Mouse (Mus musculus) macrophage (primary cell): ENCODE results near the gene Etnk2. TPM values are rescaled to one million over a fixed set of nuclear protein-coding genes. Genes with fewer than 3 reads are reported as not detected.

Experiments used
- H3K27ac ChIP-seq: fragments of 350-480 bp; formaldehyde crosslinking; 2 replicates; pipeline ENCODE4 v1.9.0; 2021
- H3K36me3 ChIP-seq: fragments of 350-480 bp; formaldehyde crosslinking; 2 replicates; pipeline ENCODE4 v1.9.0; 2021; ENCODE audit errors: inconsistent target
- H3K4me3 ChIP-seq: fragments of 350-480 bp; formaldehyde crosslinking; 2 replicates; pipeline ENCODE4 v1.9.0; 2021; ENCODE audit errors: inconsistent target
- H3K79me2 ChIP-seq: fragments of 350-480 bp; formaldehyde crosslinking; 2 replicates; pipeline ENCODE4 v1.9.0; 2021; ENCODE audit errors: inconsistent target
- WGBS: methylation state at CpG from one replicate; pipeline ENCODE4 v1.1.7; 2026; ENCODE audit warnings: inconsistent platforms; ENCODE audit not compliant: missing documents; 5-methylcytosine and 5-hydroxymethylcytosine counted together
- polyA plus RNA-seq: library from polyadenylated mRNA; stranded (reverse); fragments of 250-400 nt; gene quantifications from 3 replicates; pipeline ENCODE4 v1.2.4, GENCODE M21; 2018; ENCODE audit warnings: inconsistent platforms

The Etnk2 gene
- polyA plus RNA-seq, 1 experiment from 2014 or later = not detected

GRCm38 (mm10) chr1:133383157-133383783, 19.9 kb downstream of the Etnk2 start:
- Histone ChIP-seq H3K79me2 (no peaks in the 10 kb centered on the region), H3K27ac (no peak overlapping the region), H3K36me3 (no peaks in the 10 kb centered on the region), H3K4me3 (no peak overlapping the region)
- WGBS = 93% methylated on average over 14 of the region's 14 CpGs

- WGBS = 46% methylated on average over 9 of the region's 9 CpGs
- H3K27ac ChIP-seq = no peak overlapping the region
- no peaks in the 10 kb centered on the region for H3K36me3 ChIP-seq
- H3K4me3 ChIP-seq = no peak overlapping the region
- H3K79me2 ChIP-seq = no peaks in the 10 kb centered on the region
These were observed 22.1 kb downstream of the Etnk2 start for GRCm38 (mm10) chr1:133385506-133385905.

GRCm38 (mm10) chr1:133386209-133386608, 22.8 kb downstream of the Etnk2 start:
- no peak overlapping the region for H3K27ac ChIP-seq
- H3K36me3 ChIP-seq = no peaks in the 10 kb centered on the region
- no peak overlapping the region for H3K4me3 ChIP-seq
- 88% methylated on average over 10 of the region's 11 CpGs for WGBS
- no peaks in the 10 kb centered on the region for H3K79me2 ChIP-seq

GRCm38 (mm10) chr1:133387539-133388268, 24.3 kb downstream of the Etnk2 start:
- Histone ChIP-seq H3K36me3 (no peaks in the 10 kb centered on the region), H3K79me2 (no peaks in the 10 kb centered on the region)
- 94% methylated on average over 19 of the region's 19 CpGs for WGBS

GRCm38 (mm10) chr1:133394702-133395101, 31.3 kb downstream of the Etnk2 start:
- 86% methylated on average over 4 of the region's 4 CpGs for WGBS
- no peak overlapping the region for H3K4me3 ChIP-seq
- no peaks in the 10 kb centered on the region for H3K79me2 ChIP-seq
- H3K36me3 ChIP-seq = no peaks in the 10 kb centered on the region
- no peak overlapping the region for H3K27ac ChIP-seq

More at GRCm38 (mm10) chr1:133387539-133388268, 24.3 kb downstream of the Etnk2 start:
- H3K27ac ChIP-seq = no peak overlapping the region
- no peak overlapping the region for H3K4me3 ChIP-seq

- no peaks in the 10 kb centered on the region for H3K36me3 ChIP-seq
- 91% methylated on average over 5 of the region's 5 CpGs for WGBS
- H3K4me3 ChIP-seq = no peak overlapping the region
These were observed 33.3 kb downstream of the Etnk2 start for GRCm38 (mm10) chr1:133396693-133397092.

GRCm38 (mm10) chr1:133397094-133397482, 33.7 kb downstream of the Etnk2 start:
- no peak overlapping the region for H3K27ac ChIP-seq
- H3K36me3 ChIP-seq = no peaks in the 10 kb centered on the region
- WGBS = 94% methylated on average over 4 of the region's 5 CpGs
- no peak overlapping the region for H3K4me3 ChIP-seq
- H3K79me2 ChIP-seq = no peaks in the 10 kb centered on the region

More at GRCm38 (mm10) chr1:133396693-133397092, 33.3 kb downstream of the Etnk2 start:
- H3K27ac ChIP-seq = no peak overlapping the region
- no peaks in the 10 kb centered on the region for H3K79me2 ChIP-seq

- no peaks in the 10 kb centered on the region for H3K36me3 ChIP-seq
- no peak overlapping the region for H3K27ac ChIP-seq
- H3K4me3 ChIP-seq = no peak overlapping the region
- no peaks in the 10 kb centered on the region for H3K79me2 ChIP-seq
- WGBS = 46% methylated on average over 17 of the region's 17 CpGs
These were observed 34.3 kb downstream of the Etnk2 start for GRCm38 (mm10) chr1:133397483-133398237.

GRCm38 (mm10) chr1:133400014-133400725, 36.8 kb downstream of the Etnk2 start:
- H3K27ac ChIP-seq = no peak overlapping the region
- no peaks in the 10 kb centered on the region for H3K36me3 ChIP-seq
- no peak overlapping the region for H3K4me3 ChIP-seq
- WGBS = 35% methylated on average over 13 of the region's 13 CpGs
- H3K79me2 ChIP-seq = no peaks in the 10 kb centered on the region

GRCm38 (mm10) chr1:133404005-133404404, 40.6 kb downstream of the Etnk2 start:
- Histone ChIP-seq H3K79me2 (no peaks in the 10 kb centered on the region), H3K36me3 (no peaks in the 10 kb centered on the region), H3K27ac (no peak overlapping the region), H3K4me3 (no peak overlapping the region)
- WGBS = 81% methylated on average over 4 of the region's 4 CpGs

- 58% methylated on average over 7 of the region's 7 CpGs for WGBS
- Histone ChIP-seq H3K79me2 (no peaks in the 10 kb centered on the region), H3K4me3 (no peak overlapping the region), H3K27ac (no peak overlapping the region), H3K36me3 (no peaks in the 10 kb centered on the region)
These were observed 43.2 kb downstream of the Etnk2 start for GRCm38 (mm10) chr1:133406614-133407013.

GRCm38 (mm10) chr1:133407436-133407835, 44.1 kb downstream of the Etnk2 start:
- H3K4me3 ChIP-seq = no peak overlapping the region
- WGBS = 75% methylated on average over 6 of the region's 6 CpGs

GRCm38 (mm10) chr1:133408321-133408720, 44.9 kb downstream of the Etnk2 start:
- Histone ChIP-seq H3K27ac (no peak overlapping the region), H3K4me3 (no peak overlapping the region), H3K36me3 (no peaks in the 10 kb centered on the region), H3K79me2 (no peaks in the 10 kb centered on the region)
- WGBS = 97% methylated on average over 9 of the region's 9 CpGs

More at GRCm38 (mm10) chr1:133407436-133407835, 44.1 kb downstream of the Etnk2 start:
- Histone ChIP-seq H3K27ac (no peak overlapping the region), H3K79me2 (no peaks in the 10 kb centered on the region), H3K36me3 (no peaks in the 10 kb centered on the region)

GRCm38 (mm10) chr1:133408880-133409516, 45.6 kb downstream of the Etnk2 start:
- Histone ChIP-seq H3K4me3 (no peak overlapping the region), H3K79me2 (no peaks in the 10 kb centered on the region), H3K36me3 (no peaks in the 10 kb centered on the region), H3K27ac (no peak overlapping the region)
- WGBS = 100% methylated on average over 6 of the region's 6 CpGs
